Mouse (Mus musculus) small intestine, adult 2 months (tissue): ENCODE measurements around the gene Fbln2. TPM values are rescaled to one million over a fixed set of nuclear protein-coding genes. Genes with fewer than 3 reads are reported as not detected.

ENCODE experiments used
- H3K27ac ChIP-seq: fragments of 200-500 bp; 2 replicates; pipeline ENCODE4 v1.5.1; 2012; ENCODE audit warnings: low read depth, low read length, control low read depth, inconsistent platforms; ENCODE audit not compliant: insufficient read depth
- H3K27me3 ChIP-seq: fragments of 200-500 bp; 2 replicates; pipeline ENCODE4 v1.6.1; 2012; ENCODE audit warnings: mild to moderate bottlenecking, moderate library complexity, low read length, inconsistent platforms; ENCODE audit not compliant: control insufficient read depth, insufficient read depth
- H3K36me3 ChIP-seq: fragments of 200-500 bp; 2 replicates; pipeline ENCODE4 v1.6.1; 2012; ENCODE audit warnings: mild to moderate bottlenecking, low read length, control low read depth, inconsistent platforms; ENCODE audit not compliant: control insufficient read depth, insufficient read depth
- H3K4me1 ChIP-seq: fragments of 200-500 bp; 2 replicates; pipeline ENCODE4 v1.6.1; 2012; ENCODE audit warnings: low read length, inconsistent platforms, mixed read lengths; ENCODE audit not compliant: control insufficient read depth, insufficient read depth, insufficient read length
- H3K4me3 ChIP-seq: fragments of 200-500 bp; 2 replicates; pipeline ENCODE4 v1.5.1; 2012; ENCODE audit warnings: low read depth, mild to moderate bottlenecking, control low read depth, inconsistent platforms, low read length, moderate library complexity
- CTCF ChIP-seq: fragments of 200-500 bp; IDR thresholded peaks from 2 replicates; pipeline ENCODE4 v1.5.1; 2012; ENCODE audit warnings: low read depth, mild to moderate bottlenecking, control low read depth, inconsistent platforms, low read length, moderate library complexity, mixed read lengths; ENCODE audit not compliant: insufficient replicate concordance, insufficient read length; ENCODE audit errors: extremely low read depth
- POLR2A ChIP-seq: fragments of 200-500 bp; IDR thresholded peaks from 2 replicates; pipeline ENCODE4 v1.6.1; 2012; ENCODE audit warnings: low read depth, mild to moderate bottlenecking, control low read depth, inconsistent platforms, low read length, moderate library complexity
- WGBS: fragments of 180-500 bp; shearing (Covaris S2); methylation state at CpG from one replicate; pipeline ENCODE4 v1.1.7; 2018; 5-methylcytosine and 5-hydroxymethylcytosine counted together
- polyA plus RNA-seq: library from polyadenylated mRNA; depleted of rRNA; stranded (reverse); fragments of >200 nt; gene quantifications from 2 replicates; pipeline ENCODE4 v1.2.3, GENCODE M21; 2012

The Fbln2 gene
- polyA plus RNA-seq, 1 experiment = 19.6 TPM

DNA sequence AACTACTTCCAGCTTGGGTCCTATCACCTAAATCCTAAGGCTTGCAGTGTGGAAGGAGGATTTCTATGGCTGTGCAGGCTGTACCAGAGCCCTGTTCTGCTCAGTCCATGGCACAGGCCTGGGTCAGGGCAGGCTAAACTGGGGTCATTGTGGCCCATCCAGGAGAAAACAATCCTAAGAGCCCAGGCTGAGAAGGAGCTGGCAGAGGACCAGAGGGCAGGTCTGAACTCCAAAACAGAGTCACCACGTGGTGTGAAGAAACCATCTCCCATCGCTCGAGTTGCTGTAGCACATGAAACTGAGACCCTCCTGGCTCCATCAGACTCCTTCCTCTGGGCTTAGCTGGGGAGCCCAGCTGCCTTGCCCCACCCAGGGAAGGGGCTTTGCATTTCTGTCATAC is 6.9 kb upstream of the Fbln2 start:
- TF ChIP-seq CTCF = no peak
- no peak for TF ChIP-seq POLR2A
- Histone ChIP-seq H3K27ac (no peak overlapping the region), H3K27me3 (no peaks in the 10 kb centered on the region), H3K36me3 (no peaks in the 10 kb centered on the region), H3K4me3 (no peak overlapping the region), H3K4me1 (no peaks in the 10 kb centered on the region)
- WGBS = 46% methylated on average over 3 of the region's 3 CpGs

DNA sequence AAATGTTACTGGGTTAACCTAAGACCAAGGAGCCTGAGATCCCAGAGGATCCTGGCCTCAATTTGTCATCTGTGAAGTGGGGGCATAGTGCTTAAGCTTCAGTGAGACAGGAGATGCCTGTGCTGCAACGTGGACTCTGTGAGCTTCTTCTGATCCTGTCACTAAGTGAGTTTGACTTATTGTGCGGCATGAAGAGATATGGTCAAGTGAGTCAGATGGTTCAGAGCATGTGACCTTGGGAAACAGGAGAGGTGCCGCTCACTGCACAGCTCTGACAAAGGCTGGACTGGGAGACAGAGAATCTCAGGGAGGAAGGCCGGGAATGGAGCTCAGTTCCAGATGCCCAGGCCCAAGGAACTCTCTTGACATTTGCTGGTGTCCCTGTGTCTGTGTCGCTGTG is 6.5 kb upstream of the Fbln2 start:
- no peak overlapping the region for H3K4me3 ChIP-seq
- WGBS = 55% methylated on average over 5 of the region's 5 CpGs
- no peaks in the 10 kb centered on the region for H3K27me3 ChIP-seq
- H3K36me3 ChIP-seq = no peaks in the 10 kb centered on the region
- no peak overlapping the region for H3K27ac ChIP-seq
- no peaks in the 10 kb centered on the region for H3K4me1 ChIP-seq
- no peak for TF ChIP-seq CTCF
- no peak for TF ChIP-seq POLR2A

DNA sequence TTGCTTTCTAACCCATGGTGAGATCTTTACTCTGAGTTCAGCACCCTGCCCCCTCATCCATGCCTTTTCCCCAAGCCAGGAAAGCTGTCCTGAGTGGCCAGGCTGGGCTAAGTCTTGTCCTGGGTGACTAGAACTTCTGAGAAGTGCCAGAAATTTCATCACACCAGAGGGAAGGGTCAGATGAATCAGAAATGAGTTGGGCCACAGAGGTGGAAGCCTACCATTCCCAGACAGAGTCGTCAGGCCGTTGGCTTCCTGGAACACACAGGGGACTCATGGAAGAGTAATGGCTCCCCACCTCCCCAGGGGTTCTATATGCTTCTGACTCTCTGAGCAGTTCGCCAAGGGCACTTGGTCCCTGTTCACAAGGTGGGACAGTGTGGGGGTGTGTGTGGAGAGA is 4.8 kb upstream of the Fbln2 start:
- no peak overlapping the region for H3K27ac ChIP-seq
- TF ChIP-seq CTCF (no peak), POLR2A (no peak)
- H3K4me1 ChIP-seq = no peaks in the 10 kb centered on the region
- H3K4me3 ChIP-seq = no peak overlapping the region
- 0 out of 2 replicates have a peak, but pooled peaks cover 4% of the 10 kb centered on the region for H3K27me3 ChIP-seq
- 71% methylated on average over 3 of the region's 3 CpGs for WGBS
- H3K36me3 ChIP-seq = no peaks in the 10 kb centered on the region

DNA sequence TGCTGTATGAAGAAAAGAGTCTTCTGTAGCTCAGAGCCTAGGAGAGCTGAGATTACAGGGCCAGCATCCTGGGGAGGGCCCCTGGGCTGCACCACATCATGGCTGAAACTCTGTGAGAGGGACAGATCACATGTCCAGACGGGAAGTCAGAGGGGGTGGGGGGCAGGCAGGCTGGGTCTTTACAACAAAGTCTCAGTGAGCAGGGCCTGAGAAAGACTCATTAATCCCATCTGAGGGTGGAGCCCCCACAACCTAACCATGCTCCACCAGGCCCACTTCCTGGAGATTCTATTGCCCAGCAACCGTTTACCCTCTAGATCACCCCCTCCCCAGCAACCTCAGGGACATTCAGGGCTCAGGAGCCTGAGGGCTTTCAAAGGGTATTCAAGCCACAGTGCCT is 2.5 kb upstream of the Fbln2 start:
- Histone ChIP-seq H3K36me3 (no peaks in the 10 kb centered on the region), H3K4me3 (no peak overlapping the region), H3K4me1 (no peaks in the 10 kb centered on the region; the same call in 1 of the 2 replicates), H3K27ac (no peak overlapping the region), H3K27me3 (0 out of 2 replicates have a peak, but pooled peaks cover 9% of the 10 kb centered on the region)
- no peak for TF ChIP-seq CTCF
- TF ChIP-seq POLR2A = no peak
- WGBS = 27% methylated on average over 2 of the region's 2 CpGs

DNA sequence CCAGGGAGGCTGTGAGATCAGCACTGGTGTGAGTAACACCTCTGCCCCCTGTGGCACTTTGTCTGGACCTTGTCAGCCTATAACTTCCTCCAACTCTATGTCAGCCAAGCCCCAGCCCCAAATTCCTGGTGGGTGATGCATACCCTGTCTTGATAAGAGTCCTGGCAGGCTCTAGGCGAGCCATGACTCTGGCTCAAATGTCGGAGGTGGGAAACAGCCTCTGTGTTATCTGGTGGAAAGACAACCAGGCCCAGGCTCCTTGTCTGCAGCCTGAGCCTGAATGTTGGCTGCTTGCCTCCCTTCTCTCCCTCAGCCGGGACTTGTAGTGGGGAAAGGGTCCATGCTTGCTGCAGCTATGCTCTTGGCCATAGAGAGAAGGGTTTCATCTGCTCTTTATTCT is 1.4 kb upstream of the Fbln2 start:
- H3K27me3 ChIP-seq = 0 out of 2 replicates have a peak, but pooled peaks cover 9% of the 10 kb centered on the region
- H3K27ac ChIP-seq = no peak overlapping the region
- H3K36me3 ChIP-seq = no peaks in the 10 kb centered on the region
- H3K4me1 ChIP-seq = no peaks in the 10 kb centered on the region; the same call in 1 of the 2 replicates
- 50% methylated on average over 3 of the region's 3 CpGs for WGBS
- TF ChIP-seq POLR2A (no peak), CTCF (no peak)
- H3K4me3 ChIP-seq = no peak overlapping the region

DNA sequence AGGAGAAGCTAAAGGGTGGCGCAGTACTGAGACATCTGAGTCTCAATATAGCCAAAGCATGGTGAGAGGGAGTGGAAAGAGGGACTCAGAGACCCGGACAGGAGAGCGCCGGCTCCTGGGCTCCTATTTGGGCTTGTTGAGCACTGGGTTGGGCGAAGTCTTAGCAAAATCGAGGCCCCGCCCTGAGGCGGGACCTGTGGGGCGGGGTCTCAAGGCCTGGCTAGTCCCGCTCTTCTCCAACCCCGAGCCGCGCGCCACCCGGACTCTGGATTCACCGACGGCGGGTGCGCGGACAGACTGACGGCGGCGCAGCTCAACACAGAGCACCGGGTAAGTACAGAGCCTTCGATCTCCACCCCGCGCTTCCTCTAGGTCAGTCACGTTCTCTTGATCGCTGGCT is 316 bp downstream of the Fbln2 start:
- Histone ChIP-seq H3K27me3 (0 out of 2 replicates have a peak, but pooled peaks cover 9% of the 10 kb centered on the region), H3K27ac (no peak overlapping the region), H3K4me3 (peak overlapping the region; percentile 48), H3K4me1 (no peaks in the 10 kb centered on the region; the same call in 1 of the 2 replicates), H3K36me3 (no peaks in the 10 kb centered on the region)
- 3% methylated on average over 29 of the region's 29 CpGs for WGBS
- TF ChIP-seq CTCF (no peak), POLR2A (no peak; the same call in 1 of the 2 replicates)

DNA sequence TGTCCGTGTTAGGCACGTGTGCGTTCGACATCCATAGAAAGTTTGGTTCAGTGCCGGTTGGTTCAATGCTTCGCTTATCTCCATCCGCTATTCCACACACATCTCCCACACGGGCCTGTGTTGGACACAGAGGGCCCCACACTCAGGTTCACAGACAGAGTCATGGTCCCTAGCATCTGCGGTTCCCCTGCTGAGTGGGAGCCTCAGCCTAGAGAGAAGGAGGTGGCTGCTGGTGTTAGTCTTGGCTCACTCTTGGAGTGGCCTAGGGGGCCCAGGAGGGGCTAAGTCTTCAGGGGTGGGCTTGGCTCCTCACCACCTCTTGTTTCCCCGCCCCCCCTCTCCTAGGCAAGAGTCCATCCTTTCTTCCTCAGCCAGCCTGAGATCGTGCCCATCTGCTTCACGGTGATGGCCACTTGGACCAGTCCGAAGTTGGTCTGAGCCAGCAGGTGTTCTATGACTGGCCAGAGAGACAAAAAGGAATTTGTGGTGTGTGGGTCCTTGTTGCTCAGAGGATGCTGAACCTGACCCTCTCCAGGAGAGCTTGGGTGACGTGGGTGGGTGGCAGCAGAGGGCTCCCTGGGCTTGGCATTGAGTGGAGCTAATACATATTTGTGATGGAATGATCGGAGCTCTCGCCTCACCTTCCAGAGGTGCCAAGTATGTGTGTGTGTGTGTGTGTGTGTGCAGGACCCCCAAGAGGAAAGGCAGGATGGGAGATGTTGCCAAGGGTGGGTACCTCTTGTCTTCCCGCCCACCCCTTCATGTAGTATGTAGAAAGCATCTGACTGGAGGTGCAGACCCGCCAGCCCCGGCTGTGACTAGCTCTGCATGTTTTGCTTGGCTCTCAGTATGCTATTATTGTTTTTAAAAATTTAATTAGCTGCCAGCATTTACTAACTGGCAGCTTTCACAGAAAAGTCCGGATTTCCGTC is 1.3 kb downstream of the Fbln2 start:
- Histone ChIP-seq H3K36me3 (no peaks in the 10 kb centered on the region), H3K4me1 (no peaks in the 10 kb centered on the region; the same call in 1 of the 2 replicates), H3K27me3 (0 out of 2 replicates have a peak, but pooled peaks cover 9% of the 10 kb centered on the region), H3K27ac (no peak overlapping the region), H3K4me3 (peak overlapping the region; percentile 48)
- WGBS = 61% methylated on average over 21 of the region's 21 CpGs
- TF ChIP-seq POLR2A (no peak), CTCF (no peak)
